Mouse (Mus musculus) intestine, postnatal 0 days (tissue): ENCODE measurements around the gene Mup17. TPM values are rescaled to one million over a fixed set of nuclear protein-coding genes. Genes with fewer than 3 reads are reported as not detected.
"Not testable (repeated sequence)": the region's sequence is repeated elsewhere in the genome, so short reads cannot be mapped to it uniquely, and the experiment has no call there.

Source experiments
- ATAC-seq: fragments of 200-750 bp; cut with Nextera tagmentation; 2 replicates; pipeline ENCODE4 v1.8.0; 2017; ENCODE audit warnings: mild to moderate bottlenecking, moderate TSS enrichment, moderate library complexity
- H3K27ac ChIP-seq: fragments of 300-500 bp; sonication (generic); 2 replicates; pipeline ENCODE4 v1.5.1; 2014; ENCODE audit warnings: mild to moderate bottlenecking, low read depth, low read length, moderate library complexity
- H3K27me3 ChIP-seq: fragments of 300-500 bp; sonication (generic); replicated peaks from 2 replicates; pipeline ENCODE4 v1.6.1; 2014; ENCODE audit warnings: low read length, mixed read lengths; ENCODE audit not compliant: control insufficient read depth, insufficient read depth
- H3K36me3 ChIP-seq: fragments of 300-500 bp; sonication (generic); 2 replicates; pipeline ENCODE4 v1.6.1; 2014; ENCODE audit warnings: mild to moderate bottlenecking, moderate library complexity; ENCODE audit not compliant: control insufficient read depth, insufficient read depth
- H3K4me1 ChIP-seq: fragments of 300-500 bp; sonication (generic); replicated peaks from 2 replicates; pipeline ENCODE4 v1.6.1; 2014; ENCODE audit warnings: antibody characterized with exemption, low read length, mixed read lengths; ENCODE audit not compliant: control insufficient read depth, insufficient read depth
- H3K4me2 ChIP-seq: fragments of 300-500 bp; sonication (generic); replicated peaks from 2 replicates; pipeline ENCODE4 v1.6.1; 2014; ENCODE audit warnings: low read depth, mild to moderate bottlenecking, moderate library complexity
- H3K4me3 ChIP-seq: fragments of 300-500 bp; sonication (generic); 2 replicates; pipeline ENCODE4 v1.5.1; 2014; ENCODE audit warnings: low read depth, low read length
- H3K9ac ChIP-seq: fragments of 300-500 bp; sonication (generic); 2 replicates; pipeline ENCODE4 v1.6.1; 2014; ENCODE audit warnings: mild to moderate bottlenecking, low read depth, low read length
- H3K9me3 ChIP-seq: fragments of 300-500 bp; sonication (generic); 2 replicates; pipeline ENCODE4 v1.6.1; 2016; ENCODE audit warnings: mixed run types; ENCODE audit not compliant: control insufficient read depth
- CTCF ChIP-seq: sonication (generic); IDR thresholded peaks from 2 replicates; pipeline ENCODE4 v1.5.1; 2016; ENCODE audit warnings: low read depth, mild to moderate bottlenecking, control low read depth, antibody characterized with exemption, moderate library complexity
- WGBS: fragments of 180-500 bp; shearing (Covaris S2); extraction: QIAGEN DNeasy Blood & Tissue Kit; methylation state at CpG from one replicate; pipeline ENCODE4 v1.1.7; 2014; 5-methylcytosine and 5-hydroxymethylcytosine counted together
- polyA plus RNA-seq: library from polyadenylated mRNA; unstranded; fragments of >200 nt; fragmentation: Nextera tagmentation; extraction: Ambion mirVana; gene quantifications from 2 replicates; pipeline ENCODE4 v1.2.1, GENCODE M21; 2015

The Mup17 gene
- polyA plus RNA-seq, result not detected in 2 replicates

DNA sequence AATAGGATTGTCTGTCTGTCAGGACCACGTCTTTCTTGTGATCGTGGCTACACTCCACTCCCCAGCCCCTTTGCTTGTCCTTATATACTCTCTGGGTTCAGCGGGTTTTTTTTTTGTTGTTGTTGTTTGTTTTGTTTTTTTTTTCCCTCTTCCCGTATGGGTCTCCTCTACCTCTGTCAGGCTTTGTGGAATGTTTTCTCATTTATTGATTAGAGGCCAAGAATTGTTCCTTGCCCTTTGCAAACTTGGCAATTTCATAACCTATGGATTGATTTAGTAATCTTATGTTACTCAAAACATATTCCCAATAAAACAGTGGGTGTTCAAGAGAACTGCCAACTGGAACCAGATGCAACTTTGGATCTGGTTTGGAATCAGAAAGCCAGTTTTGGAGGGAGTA is at the start of gene Mup17:
Mup17 (minus strand) TSS at position 101 of the 400 bp plus-strand sequence.
- 89% methylated on average over 3 of the region's 4 CpGs for WGBS
- H3K27me3 ChIP-seq, H3K9ac ChIP-seq, ATAC-seq, H3K9me3 ChIP-seq, H3K4me2 ChIP-seq, H3K36me3 ChIP-seq, H3K4me1 ChIP-seq, H3K4me3 ChIP-seq, H3K27ac ChIP-seq: not testable (repeated sequence)

DNA sequence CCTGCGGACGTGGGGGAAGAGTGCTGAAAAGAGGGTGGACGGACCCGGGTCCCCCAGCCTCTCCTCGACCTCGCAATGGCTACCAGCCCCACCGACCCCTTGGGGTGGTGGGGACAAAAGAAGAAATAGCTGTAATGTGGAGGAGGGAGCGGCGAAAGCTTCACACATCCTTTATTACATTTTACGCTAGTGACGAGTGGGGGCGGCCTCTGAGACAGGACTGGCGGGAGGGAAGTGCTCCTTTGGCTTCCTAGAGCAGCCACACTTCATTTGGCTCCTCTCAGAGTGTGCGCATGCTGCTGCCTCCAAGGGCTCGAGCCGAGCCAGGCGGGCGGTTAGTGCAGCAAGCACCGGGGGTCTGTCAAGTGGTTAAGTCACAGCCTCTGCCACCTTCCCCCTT is 24.1 kb downstream of the Mup17 start:
- not testable (repeated sequence) for ATAC-seq, H3K9me3 ChIP-seq, H3K4me1 ChIP-seq, H3K27me3 ChIP-seq, H3K4me2 ChIP-seq, H3K27ac ChIP-seq, H3K4me3 ChIP-seq, H3K36me3 ChIP-seq, H3K9ac ChIP-seq
- 88% methylated on average over 19 of the region's 19 CpGs for WGBS

DNA sequence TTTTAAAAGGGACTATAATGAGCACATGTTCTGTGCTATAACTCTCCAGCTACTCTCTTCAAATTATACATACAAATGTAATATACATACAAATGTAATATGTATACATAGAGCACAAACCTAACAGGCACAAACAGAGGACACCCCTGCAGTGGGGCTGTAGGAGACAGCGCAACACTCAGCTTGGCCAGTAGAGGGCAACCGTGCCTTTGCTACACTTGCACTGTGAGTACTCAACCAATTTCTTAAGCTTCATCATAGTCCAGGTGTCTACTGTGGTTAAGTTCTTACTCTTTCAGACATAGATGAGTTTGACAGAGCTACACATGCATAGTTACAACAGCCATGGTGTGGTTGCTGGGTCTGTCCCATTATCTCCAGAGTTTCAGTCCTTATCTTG is 39.8 kb downstream of the Mup17 start:
- not testable (repeated sequence) for H3K4me2 ChIP-seq, ATAC-seq, H3K4me3 ChIP-seq, H3K9ac ChIP-seq, H3K27me3 ChIP-seq, H3K36me3 ChIP-seq, H3K9me3 ChIP-seq, H3K27ac ChIP-seq, H3K4me1 ChIP-seq
- 56% methylated on average over 2 of the region's 2 CpGs for WGBS
- TF ChIP-seq CTCF, result peak; percentile 59

Other genes with a start within 250 kb of the Mup17 start
- not detected in 2 replicates for gene Mup15, start 156.1 kb downstream of the Mup17 start, polyA plus RNA-seq
- not detected in 2 replicates for gene Mup16, start 76.3 kb downstream of the Mup17 start, polyA plus RNA-seq
- gene Mup18, start 78.3 kb upstream of the Mup17 start, polyA plus RNA-seq, result not detected in 2 replicates
- not detected in 2 replicates for gene Mup19, start 186.4 kb upstream of the Mup17 start, polyA plus RNA-seq
- gene Mup5, start 239.4 kb upstream of the Mup17 start, polyA plus RNA-seq, result not detected in 2 replicates